Mouse (Mus musculus) embryonic facial prominence, embryonic 11.5 days (tissue): ENCODE data around the gene Slc35e1. TPM values are rescaled to one million over a fixed set of nuclear protein-coding genes. Genes with fewer than 3 reads are reported as not detected.
A peak's percentile ranks its signal among the peaks of the same experiment; 100 is the strongest.

ENCODE experiments used
- ATAC-seq: fragments of 200-750 bp; cut with Nextera tagmentation; replicated peaks from 2 replicates; pipeline ENCODE4 v1.8.0; 2017; ENCODE audit warnings: low read depth; ENCODE audit not compliant: insufficient number of reproducible peaks, low FRiP score, low TSS enrichment
- DNase-seq: peaks from one replicate; pipeline ENCODE4 v3.0.0-alpha.2; 2015; ENCODE audit warnings: low spot score
- H3K27ac ChIP-seq: fragments of 300-500 bp; sonication (generic); replicated peaks from 2 replicates; pipeline ENCODE4 v1.5.1; 2014; ENCODE audit warnings: mild to moderate bottlenecking, low read depth, low read length, control low read depth
- H3K27me3 ChIP-seq: fragments of 300-500 bp; sonication (generic); 2 replicates; pipeline ENCODE4 v1.6.1; 2014; ENCODE audit warnings: mild to moderate bottlenecking, low read length, moderate library complexity, mixed read lengths; ENCODE audit not compliant: control insufficient read depth, insufficient read depth
- H3K36me3 ChIP-seq: fragments of 300-500 bp; sonication (generic); replicated peaks from 2 replicates; pipeline ENCODE4 v1.6.1; 2014; ENCODE audit warnings: low read depth, mild to moderate bottlenecking, low read length, moderate library complexity, mixed read lengths; ENCODE audit not compliant: control insufficient read depth, insufficient read depth
- H3K4me1 ChIP-seq: fragments of 300-500 bp; sonication (generic); 2 replicates; pipeline ENCODE4 v1.6.1; 2014; ENCODE audit warnings: low read length, mixed read lengths; ENCODE audit not compliant: control insufficient read depth, insufficient read depth
- H3K4me2 ChIP-seq: fragments of 300-500 bp; sonication (generic); 2 replicates; pipeline ENCODE4 v1.6.1; 2014; ENCODE audit warnings: low read depth, mild to moderate bottlenecking, control low read depth, low read length, moderate library complexity
- H3K4me3 ChIP-seq: fragments of 300-500 bp; sonication (generic); 2 replicates; pipeline ENCODE4 v1.5.1; 2014; ENCODE audit warnings: low read depth, low read length, control low read depth
- H3K9ac ChIP-seq: fragments of 300-500 bp; sonication (generic); replicated peaks from 2 replicates; pipeline ENCODE4 v1.6.1; 2014; ENCODE audit warnings: mild to moderate bottlenecking, control low read depth, low read length
- H3K9me3 ChIP-seq: fragments of 300-500 bp; sonication (generic); replicated peaks from 2 replicates; pipeline ENCODE4 v1.6.1; 2016; ENCODE audit warnings: mild to moderate bottlenecking, low read length, inconsistent platforms, mixed read lengths; ENCODE audit not compliant: control insufficient read depth
- WGBS: fragments of 180-500 bp; shearing (Covaris S2); extraction: QIAGEN DNeasy Blood & Tissue Kit; methylation state at CpG from one replicate; pipeline ENCODE4 v1.1.7; 2014; 5-methylcytosine and 5-hydroxymethylcytosine counted together
- polyA plus RNA-seq: library from polyadenylated mRNA; unstranded; fragments of >200 nt; fragmentation: Nextera tagmentation; extraction: Ambion mirVana; gene quantifications from 2 replicates; pipeline ENCODE4 v1.2.1, GENCODE M21; 2014

The Slc35e1 gene
- polyA plus RNA-seq, 1 experiment from 2014 or later, result 13.2 TPM

- WGBS, result 97% methylated on average over 2 of the region's 2 CpGs
- Histone ChIP-seq H3K27me3 (no peaks in the 10 kb centered on the region), H3K4me2 (no peak overlapping the region), H3K4me3 (no peak overlapping the region), H3K9ac (no peak overlapping the region), H3K9me3 (no peaks in the 10 kb centered on the region), H3K36me3 (peaks cover 5% of the 10 kb centered on the region), H3K27ac (no peak overlapping the region), H3K4me1 (no peaks in the 10 kb centered on the region)
- DNase-seq (no peak), ATAC-seq (no peak)
Measured at GRCm38 (mm10) chr8:72453904-72454303, 38.5 kb downstream of the Slc35e1 start.

DNA sequence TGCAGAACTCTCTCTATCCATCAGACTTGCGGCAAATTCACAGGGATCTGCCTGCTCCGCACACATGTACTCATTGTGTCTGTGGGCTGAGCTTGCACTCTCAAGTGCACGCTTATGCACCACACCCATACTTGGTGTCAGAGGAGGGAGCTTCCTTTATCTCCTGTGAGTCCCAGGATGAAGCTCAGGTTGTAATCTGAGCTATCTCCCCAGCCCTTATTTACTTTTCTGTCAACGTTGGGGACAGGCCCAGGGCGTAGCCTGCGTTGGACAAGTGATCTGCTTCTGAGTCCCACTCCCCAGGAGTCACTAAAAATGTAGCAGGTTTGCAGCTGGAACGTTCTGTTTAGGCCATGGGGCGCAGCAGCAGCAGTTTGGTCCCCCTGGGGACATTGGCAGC, 40.9 kb downstream of the Slc35e1 start:
- H3K27ac ChIP-seq, result no peak overlapping the region
- DNase-seq, result no peak
- ATAC-seq, result no peak
- no peaks in the 10 kb centered on the region for H3K9me3 ChIP-seq
- H3K36me3 ChIP-seq, result peaks cover 5% of the 10 kb centered on the region
- WGBS, result 89% methylated on average over 8 of the region's 8 CpGs
- no peak overlapping the region for H3K9ac ChIP-seq
- H3K4me2 ChIP-seq, result no peak overlapping the region
- H3K4me1 ChIP-seq, result no peaks in the 10 kb centered on the region
- no peak overlapping the region for H3K4me3 ChIP-seq
- H3K27me3 ChIP-seq, result no peaks in the 10 kb centered on the region

- no peak overlapping the region for H3K4me2 ChIP-seq
- no peaks in the 10 kb centered on the region for H3K4me1 ChIP-seq
- H3K27ac ChIP-seq, result no peak overlapping the region
- no peak overlapping the region for H3K9ac ChIP-seq
- H3K9me3 ChIP-seq, result no peaks in the 10 kb centered on the region
- ATAC-seq (no peak), DNase-seq (no peak)
- no peaks in the 10 kb centered on the region for H3K27me3 ChIP-seq
- H3K4me3 ChIP-seq, result no peak overlapping the region
- H3K36me3 ChIP-seq, result peaks cover 3% of the 10 kb centered on the region; the same call in 1 of the 2 replicates
- 92% methylated on average over 6 of the region's 6 CpGs for WGBS
Measured at GRCm38 (mm10) chr8:72445071-72445470, 47.3 kb downstream of the Slc35e1 start.

- peak; percentile 58; the same call in 1 of the 2 replicates for ATAC-seq
Measured at GRCm38 (mm10) chr8:72443994-72444350, 48.4 kb downstream of the Slc35e1 start.

DNA sequence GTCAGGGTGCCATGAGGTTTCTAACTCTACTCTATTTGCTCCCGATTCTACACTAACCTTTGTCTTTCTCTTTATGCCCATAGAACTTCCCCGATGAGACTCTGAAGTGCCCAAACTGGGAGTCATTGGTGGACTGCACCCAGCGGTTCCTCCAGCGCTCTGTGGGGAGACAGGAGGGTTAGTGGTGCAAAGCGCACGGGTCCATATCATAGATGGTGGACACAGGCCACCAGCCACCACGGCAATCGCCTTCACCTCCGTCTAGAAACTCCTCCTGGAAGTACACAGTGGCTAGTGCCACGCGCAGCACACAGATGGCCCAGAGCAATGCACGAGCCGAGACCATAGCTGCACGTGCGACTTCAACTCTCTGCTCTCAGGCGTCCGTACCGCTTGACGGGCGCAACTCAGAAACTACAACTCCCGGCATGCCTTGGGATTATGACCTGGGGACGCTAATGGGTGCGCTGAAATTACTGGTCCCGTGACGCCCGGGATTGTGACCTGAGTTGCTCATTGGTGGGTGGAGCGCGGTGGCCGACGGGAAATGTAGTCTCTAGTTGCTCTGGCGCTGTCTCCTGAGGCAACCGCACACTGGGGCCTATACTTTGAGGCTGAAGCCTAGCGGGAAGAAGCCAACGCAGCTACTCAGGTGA, 48.9 kb downstream of the Slc35e1 start, which contains the start of the genes Calr3 and 1700030K09Rik:
Gene Calr3, minus strand, starts transcription at position 533 of the 656 bp plus-strand sequence.
Gene 1700030K09Rik, plus strand, starts transcription at position 543 of the 656 bp plus-strand sequence.
- Histone ChIP-seq H3K27ac (no peak within 1 kb of the TSS), H3K27me3 (no peaks in the 10 kb centered on the region), H3K9ac (peak within 1 kb of the TSS; percentile 79), H3K4me2 (peak within 1 kb of the TSS; percentile 76), H3K36me3 (no peaks in the 10 kb centered on the region), H3K4me1 (no peaks in the 10 kb centered on the region), H3K4me3 (peak within 1 kb of the TSS; percentile 42), H3K9me3 (no peaks in the 10 kb centered on the region)
- 7% methylated on average over 34 of the region's 34 CpGs for WGBS
- ATAC-seq (peak; percentile 99), DNase-seq (peak; percentile 99)

More at GRCm38 (mm10) chr8:72443994-72444350, 48.4 kb downstream of the Slc35e1 start:
- no peaks in the 10 kb centered on the region for H3K4me1 ChIP-seq
- peak overlapping the region; percentile 45 for H3K4me2 ChIP-seq
- H3K36me3 ChIP-seq, result no peaks in the 10 kb centered on the region
- H3K27me3 ChIP-seq, result no peaks in the 10 kb centered on the region
- peak overlapping the region; percentile 79 for H3K9ac ChIP-seq
- no peaks in the 10 kb centered on the region for H3K9me3 ChIP-seq
- WGBS, result 39% methylated on average over 6 of the region's 6 CpGs
- no peak for DNase-seq
- peak overlapping the region; percentile 42 for H3K4me3 ChIP-seq
- H3K27ac ChIP-seq, result no peak overlapping the region

DNA sequence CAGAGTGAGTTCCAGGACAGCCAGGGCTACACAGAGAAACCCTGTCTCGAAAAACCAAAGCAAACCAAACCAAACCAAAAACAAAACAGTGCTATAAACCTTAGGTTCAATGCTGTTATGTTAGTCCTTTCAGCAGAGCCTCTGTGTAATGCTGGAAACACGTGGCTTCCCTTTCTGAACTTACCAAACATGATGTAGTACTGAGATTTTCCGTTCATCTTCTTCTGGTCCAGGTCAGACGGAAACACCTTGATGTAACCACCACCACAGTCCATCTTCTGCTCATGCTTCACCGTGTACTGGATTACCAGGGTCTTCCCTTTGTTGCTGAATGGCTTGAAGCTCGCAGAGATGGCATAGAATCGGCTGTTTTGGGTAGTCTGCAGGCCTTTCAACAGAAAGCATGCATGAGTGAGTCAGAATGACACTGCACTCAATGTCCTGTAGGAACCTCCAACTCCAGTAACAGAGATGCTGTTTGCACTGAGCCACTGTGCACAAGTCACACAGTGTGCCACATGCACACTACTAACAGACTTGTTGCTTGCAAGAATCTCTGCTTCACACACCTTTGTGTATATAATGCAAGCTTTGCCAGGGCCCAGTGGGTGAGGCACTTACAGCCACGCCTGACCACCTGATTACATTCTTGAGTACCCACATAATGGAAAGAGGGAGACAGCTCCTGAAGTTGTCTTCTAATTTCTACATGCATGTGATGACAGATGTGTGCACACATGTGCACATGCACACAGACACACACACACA, 54.0 kb downstream of the Slc35e1 start:
- no peak overlapping the region for H3K4me3 ChIP-seq
- no peak overlapping the region for H3K4me2 ChIP-seq
- H3K9ac ChIP-seq, result no peak overlapping the region
- WGBS, result 76% methylated on average over 8 of the region's 8 CpGs
- no peaks in the 10 kb centered on the region for H3K27me3 ChIP-seq
- H3K9me3 ChIP-seq, result no peaks in the 10 kb centered on the region
- no peak overlapping the region for H3K27ac ChIP-seq
- no peak for DNase-seq
- no peaks in the 10 kb centered on the region for H3K4me1 ChIP-seq
- H3K36me3 ChIP-seq, result no peaks in the 10 kb centered on the region
- no peak for ATAC-seq

DNA sequence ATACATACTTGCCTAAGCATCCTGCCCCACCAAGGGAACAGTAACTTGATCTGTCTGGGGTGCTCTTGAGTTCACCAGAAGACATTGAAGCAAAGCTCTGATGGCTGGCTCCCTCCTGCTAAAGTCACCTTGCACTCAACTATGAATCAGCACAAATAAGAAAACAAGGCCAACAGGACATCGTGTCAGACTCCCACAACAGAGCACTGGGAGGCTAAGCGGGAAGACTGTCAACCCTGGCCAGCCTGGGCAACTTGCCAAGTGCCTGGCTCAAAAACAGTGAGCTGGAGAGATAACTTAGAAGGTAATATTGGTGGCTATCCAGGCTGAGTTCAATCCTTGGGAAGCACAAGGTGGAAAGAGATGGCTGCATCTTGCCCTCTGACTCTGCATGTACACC, 57.5 kb downstream of the Slc35e1 start:
- WGBS, result 74% methylated on average over 2 of the region's 2 CpGs
- Histone ChIP-seq H3K9ac (no peak overlapping the region), H3K27me3 (no peaks in the 10 kb centered on the region), H3K9me3 (no peaks in the 10 kb centered on the region), H3K4me3 (no peak overlapping the region), H3K36me3 (no peaks in the 10 kb centered on the region), H3K27ac (no peak overlapping the region), H3K4me1 (no peaks in the 10 kb centered on the region), H3K4me2 (no peak overlapping the region)
- DNase-seq (no peak), ATAC-seq (no peak)
